Mouse (Mus musculus): Measurements from ENCODE around the gene Ltk.
"Not testable (repeated sequence)": the region's sequence is repeated elsewhere in the genome, so short reads cannot be mapped to it uniquely, and the experiment has no call there.

The Ltk gene

GRCm38 (mm10) chr2:119758844-119759835 lies 1.1 kb downstream of the Ltk start:
- no peak for DNase-seq (ENCODE audit: inconsistent ontology term)

DNA sequence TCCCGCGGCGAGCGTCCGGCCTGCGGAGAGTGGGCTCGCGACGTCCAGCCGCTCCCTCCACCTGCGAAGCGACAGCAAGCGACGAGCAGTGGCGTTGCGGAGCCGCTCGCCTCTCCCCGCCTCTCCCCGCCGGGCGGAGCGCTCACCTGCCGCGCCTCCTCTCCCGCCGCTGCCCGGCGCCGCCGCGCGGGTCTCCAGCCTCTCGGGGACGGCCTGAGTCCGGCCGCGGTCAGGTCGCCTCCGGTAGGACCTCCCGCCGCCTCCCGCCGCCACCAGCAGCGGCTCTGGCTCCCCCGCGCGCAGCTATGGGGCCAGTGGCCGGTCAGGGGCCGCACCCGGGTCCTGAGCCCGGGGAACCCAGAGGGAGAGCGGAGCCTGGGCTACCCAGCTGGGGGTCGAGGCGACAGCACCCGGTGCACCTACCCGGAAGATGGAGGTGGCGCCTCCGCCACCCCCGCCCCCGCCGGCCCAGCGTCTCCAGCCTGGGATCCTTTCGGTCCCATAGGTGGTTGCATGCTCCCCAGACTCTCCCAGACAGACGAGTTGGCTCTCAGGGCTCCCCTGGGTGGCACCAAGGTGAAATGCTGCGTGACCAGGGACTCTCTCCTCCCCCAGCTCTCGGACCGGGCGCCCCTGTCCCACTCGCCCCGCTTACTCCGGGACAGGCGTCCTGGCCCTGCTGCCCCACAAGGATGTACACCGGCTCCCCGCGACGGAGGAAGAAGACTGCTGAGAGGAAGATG lies 2.0 kb downstream of the Ltk start:
- DNase-seq (ENCODE audit: inconsistent ontology term) = peak; percentile 42

DNA sequence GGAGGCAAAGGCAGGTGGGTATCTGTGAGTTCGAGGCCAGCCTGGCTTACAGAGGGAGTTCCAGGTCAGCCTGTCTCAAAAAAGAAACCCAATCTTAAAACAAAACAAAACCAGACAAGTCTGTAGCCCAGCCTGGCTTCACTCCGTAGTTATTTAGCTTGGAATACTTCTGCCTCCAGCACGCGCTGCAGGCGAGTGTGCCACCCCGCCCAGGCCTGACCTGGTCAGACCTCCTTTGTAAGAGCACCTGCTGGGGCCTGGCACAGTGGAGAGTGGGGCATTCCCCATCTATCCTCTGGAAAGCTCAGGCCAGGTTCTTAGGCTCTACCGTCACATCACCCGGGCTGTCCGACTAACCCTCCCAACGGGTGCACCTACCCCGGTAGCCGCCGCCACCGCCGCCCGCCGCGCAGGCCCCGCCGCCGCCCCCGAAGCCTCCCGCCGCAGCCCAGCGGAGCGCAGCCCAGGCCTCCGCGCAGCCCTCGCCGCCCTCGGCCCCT lies 2.6 kb downstream of the Ltk start:
- DNase-seq (ENCODE audit: inconsistent ontology term) = peak; percentile 31

GRCm38 (mm10) chr2:119749260-119749659 lies 11.0 kb downstream of the Ltk start:
- DNase-seq (ENCODE audit: inconsistent ontology term) = no peak

DNA sequence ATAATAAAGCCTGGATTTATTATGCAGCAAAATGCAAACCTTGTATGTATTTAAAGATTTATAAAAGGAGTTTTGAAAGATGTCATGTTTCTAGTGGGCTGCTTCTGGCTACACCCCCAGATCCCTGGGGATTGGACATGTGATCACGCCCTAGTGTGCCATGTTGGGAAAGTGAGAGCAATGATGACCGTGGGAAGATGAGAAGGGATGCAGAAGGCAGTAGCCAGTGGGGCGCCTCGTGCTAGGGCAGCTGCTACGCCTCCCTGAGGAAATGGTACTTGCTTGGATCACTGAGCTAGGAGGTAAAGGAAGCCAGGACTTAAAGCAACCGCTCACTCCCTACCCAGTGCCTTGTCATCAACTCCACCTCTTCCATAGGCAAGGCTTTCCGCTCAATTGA lies 12.7 kb downstream of the Ltk start:
- no peak for DNase-seq (ENCODE audit: inconsistent ontology term)

DNA sequence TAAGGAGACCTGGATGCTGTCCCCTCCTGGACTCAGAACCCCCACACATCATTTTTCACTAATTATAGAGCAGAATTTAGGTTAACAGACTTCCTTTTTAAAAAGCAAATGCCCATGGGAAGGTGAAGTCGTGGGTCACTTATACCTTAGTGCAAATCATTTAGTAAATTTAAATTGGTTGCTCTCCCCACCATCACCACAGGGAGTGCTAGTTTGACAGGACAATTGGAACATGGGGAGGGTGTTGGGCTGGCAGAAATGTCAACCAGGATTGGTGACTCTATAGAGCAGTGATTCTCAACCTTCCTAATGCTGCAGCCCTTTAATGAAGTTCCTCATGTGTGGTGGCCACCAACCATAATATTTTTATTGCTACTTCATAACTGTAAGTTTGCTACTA lies 14.9 kb downstream of the Ltk start:
- peak; percentile 19 for DNase-seq (ENCODE audit: inconsistent ontology term)

- no peak for DNase-seq (ENCODE audit: inconsistent ontology term)
These were observed 15.8 kb downstream of the Ltk start for GRCm38 (mm10) chr2:119744163-119745111.

GRCm38 (mm10) chr2:119743808-119744162 lies 16.4 kb downstream of the Ltk start:
- DNase-seq (ENCODE audit: inconsistent ontology term) = no peak

- no peak for DNase-seq (ENCODE audit: inconsistent ontology term)
These were observed 16.9 kb downstream of the Ltk start for GRCm38 (mm10) chr2:119743176-119743807.

GRCm38 (mm10) chr2:119742461-119743175 lies 17.6 kb downstream of the Ltk start:
- DNase-seq (ENCODE audit: inconsistent ontology term) = peak; percentile 36

- peak; percentile 87 for DNase-seq (ENCODE audit: inconsistent ontology term)
These were observed 18.4 kb downstream of the Ltk start, which contains the start of gene Itpka for GRCm38 (mm10) chr2:119741581-119742411. Gene Itpka (plus strand): TSS chr2:119742337.

DNA sequence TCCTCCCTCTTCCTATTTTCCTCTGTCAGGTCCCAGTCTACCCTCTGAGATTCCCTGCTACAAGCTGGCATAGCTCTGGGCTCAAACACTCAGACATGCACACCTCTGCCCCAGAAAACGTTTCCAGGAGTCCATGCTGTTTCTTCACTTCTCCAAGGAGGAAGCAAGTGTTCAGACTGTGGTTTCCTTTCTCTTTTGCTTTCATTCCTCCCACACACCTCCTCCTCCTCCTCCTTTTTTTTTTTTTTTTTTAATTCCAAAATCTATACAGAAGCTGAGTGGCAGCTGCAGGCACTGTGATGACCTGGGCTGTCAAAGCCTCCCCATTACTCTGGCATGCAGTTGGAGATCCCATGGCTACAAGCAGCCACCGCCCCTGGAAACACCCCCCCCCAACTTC lies 19.7 kb downstream of the Ltk start:
- no peak for DNase-seq (ENCODE audit: inconsistent ontology term)

GRCm38 (mm10) chr2:119737124-119737523 lies 23.1 kb downstream of the Ltk start:
- no peak for DNase-seq (ENCODE audit: inconsistent ontology term)

GRCm38 (mm10) chr2:119730735-119731134 lies 29.5 kb downstream of the Ltk start:
- no peak for DNase-seq (ENCODE audit: inconsistent ontology term)

DNA sequence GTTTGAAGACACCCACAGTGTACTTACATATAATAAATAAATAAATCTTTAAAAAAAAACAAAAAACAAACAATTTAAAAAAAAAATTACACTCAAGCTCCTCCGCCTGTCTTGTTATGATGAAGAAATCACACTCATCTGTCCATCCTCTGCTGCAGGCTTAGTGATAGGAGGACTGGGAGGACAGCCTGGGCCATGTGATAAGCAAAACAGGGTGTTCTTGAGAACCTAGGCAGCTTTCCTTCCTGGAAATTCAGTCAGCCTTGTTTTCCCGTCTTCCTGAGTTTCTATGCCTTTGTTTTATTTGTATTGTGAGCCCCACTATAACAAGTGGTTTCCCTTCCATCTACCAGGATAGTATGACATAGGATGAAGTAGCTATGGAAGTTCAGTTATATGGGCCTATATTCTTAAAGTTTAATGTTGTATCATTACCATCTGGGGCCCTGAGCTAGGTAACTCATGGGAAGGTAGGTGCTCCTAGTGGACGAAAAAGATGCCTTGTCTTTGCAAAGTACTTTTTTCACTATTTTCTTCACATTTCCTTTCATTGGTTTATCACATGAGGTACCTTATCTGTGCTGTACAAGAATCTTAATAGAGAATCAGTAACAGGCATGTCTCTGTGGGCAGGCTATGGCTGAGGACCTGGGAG lies 32.3 kb downstream of the Ltk start:
- DNase-seq (ENCODE audit: inconsistent ontology term) = no peak

DNA sequence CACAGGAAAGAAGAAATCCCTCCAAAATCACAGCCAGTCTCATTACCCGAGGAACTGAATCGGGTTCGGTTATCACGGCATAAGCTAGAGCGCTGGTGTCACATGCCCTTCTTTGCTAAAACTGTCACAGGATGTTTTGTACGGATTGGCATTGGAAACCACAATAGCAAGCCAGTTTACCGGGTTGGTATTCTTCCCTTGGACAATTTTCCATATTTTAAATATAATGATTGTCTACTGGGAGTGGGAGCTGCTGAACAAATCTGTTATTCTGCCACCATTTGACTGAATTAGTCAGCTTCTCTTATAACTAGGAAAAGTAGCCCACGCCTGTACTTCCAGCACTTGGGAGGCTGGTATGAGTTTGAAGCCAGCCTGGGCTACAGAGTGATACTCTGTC lies 39.2 kb downstream of the Ltk start:
- DNase-seq (ENCODE audit: inconsistent ontology term) = no peak

DNA sequence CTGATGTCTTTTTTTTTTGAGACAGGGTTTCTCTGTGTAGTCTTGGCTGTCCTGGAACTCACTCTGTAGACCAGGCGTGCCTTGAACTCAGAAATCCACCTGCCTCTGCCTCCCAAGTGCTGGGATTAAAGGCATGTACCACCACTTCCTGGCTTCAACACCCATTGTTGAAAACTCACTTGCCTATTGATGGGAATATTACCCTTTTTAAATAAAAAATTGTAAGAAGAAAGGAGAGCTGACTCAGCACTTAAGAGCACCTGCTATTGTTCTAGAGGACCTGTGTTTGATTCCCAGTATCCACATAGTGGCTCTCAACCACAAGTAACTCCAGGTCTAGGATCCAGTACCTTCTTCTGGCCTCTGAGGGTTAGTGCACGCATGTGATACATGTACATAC lies 44.4 kb downstream of the Ltk start:
- DNase-seq (ENCODE audit: inconsistent ontology term) = not testable (repeated sequence)

DNA sequence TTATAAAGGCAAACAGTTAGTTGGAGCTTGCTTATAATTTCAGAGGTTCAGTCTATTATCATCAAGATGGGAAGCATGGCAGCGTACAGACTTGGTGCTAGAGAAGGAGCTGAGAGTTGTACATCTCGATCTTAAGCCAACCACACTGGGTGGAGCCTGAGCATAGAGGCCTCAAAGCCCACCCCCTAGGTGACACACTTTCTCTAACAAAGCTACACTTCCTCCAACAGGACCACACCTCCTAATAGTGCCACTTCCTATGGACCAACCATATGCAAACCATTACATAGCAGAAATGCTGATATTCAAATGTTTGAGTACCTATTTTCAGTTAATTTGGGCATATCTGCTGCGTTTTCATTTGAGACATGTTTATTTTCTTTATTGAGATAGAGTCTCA lies 50.2 kb downstream of the Ltk start:
- no peak for DNase-seq (ENCODE audit: inconsistent ontology term)

- no peak for DNase-seq (ENCODE audit: inconsistent ontology term)
These were observed 52.6 kb downstream of the Ltk start for GRCm38 (mm10) chr2:119707676-119708075.

All from Muller cell, postnatal 12 days (primary cell).